Mouse (Mus musculus): ENCODE results near the gene Nutm1. TPM values are rescaled to one million over a fixed set of nuclear protein-coding genes. Genes with fewer than 3 reads are reported as not detected.
"Not testable (repeated sequence)": the region's sequence is repeated elsewhere in the genome, so short reads cannot be mapped to it uniquely, and the experiment has no call there.

The Nutm1 gene
- not detected in 2 replicates for polyA plus RNA-seq (2012; rRNA removed)

DNA sequence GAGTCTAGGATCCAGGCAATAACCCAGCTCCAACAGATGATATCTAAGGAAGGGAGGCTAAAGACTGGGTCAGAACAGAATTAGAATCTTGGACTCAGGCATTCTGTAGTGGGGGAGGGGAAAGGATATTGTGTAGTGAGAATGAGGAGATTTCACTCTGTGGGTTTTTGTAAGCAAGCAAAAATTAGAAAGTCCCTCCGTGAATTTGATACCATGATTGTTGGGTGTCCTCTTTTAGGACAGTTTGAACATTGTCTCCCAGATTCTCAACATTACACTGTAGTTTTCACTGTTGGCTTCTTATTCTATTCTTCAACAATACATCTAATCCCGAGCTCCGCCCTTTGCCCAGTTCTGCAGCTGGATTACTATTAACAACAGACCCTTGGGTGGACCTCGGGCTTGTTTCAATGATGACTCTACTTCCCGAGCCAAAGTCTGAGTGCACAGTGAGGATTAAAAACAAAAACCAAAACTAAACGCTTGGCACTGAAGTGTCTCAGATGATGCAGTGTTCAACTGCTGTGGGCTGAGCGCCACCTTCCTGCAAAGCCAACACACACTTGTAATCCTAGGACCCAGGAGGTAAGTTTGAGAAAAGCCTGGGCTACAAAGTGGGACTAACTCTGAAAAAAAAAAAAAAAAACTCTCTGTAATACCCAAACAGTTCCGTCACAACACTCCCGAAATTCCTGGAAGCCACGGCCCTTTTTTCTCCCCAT lies at the start of gene Nutm1:
Gene Nutm1 (minus strand): TSS at position 51 of the 722 bp plus-strand sequence.
- no peaks in the 10 kb centered on the region; the same call in 1 of the 2 replicates for H3K4me1 ChIP-seq (ENCODE audit: control insufficient read depth, insufficient read depth, low read length)
- DNase-seq, result no peak
- TF ChIP-seq POLR2A (IDR thresholded peaks at IDR 0.05; ENCODE audit: borderline replicate concordance, insufficient read depth, low read length) (no peak), CTCF (IDR thresholded peaks at IDR 0.05; ENCODE audit: borderline replicate concordance, insufficient read depth, low read depth, low read length) (no peak)
- no peak within 1 kb of the TSS for H3K4me3 ChIP-seq (replicated peaks; ENCODE audit: insufficient read depth, low read depth, low read length)
- 63% methylated on average over 10 of the region's 10 CpGs for WGBS
- no peak within 1 kb of the TSS for H3K27ac ChIP-seq (ENCODE audit: insufficient read depth, low read length)
- no peaks in the 10 kb centered on the region for H3K27me3 ChIP-seq (ENCODE audit: control insufficient read depth, insufficient read depth, low read length)

DNA sequence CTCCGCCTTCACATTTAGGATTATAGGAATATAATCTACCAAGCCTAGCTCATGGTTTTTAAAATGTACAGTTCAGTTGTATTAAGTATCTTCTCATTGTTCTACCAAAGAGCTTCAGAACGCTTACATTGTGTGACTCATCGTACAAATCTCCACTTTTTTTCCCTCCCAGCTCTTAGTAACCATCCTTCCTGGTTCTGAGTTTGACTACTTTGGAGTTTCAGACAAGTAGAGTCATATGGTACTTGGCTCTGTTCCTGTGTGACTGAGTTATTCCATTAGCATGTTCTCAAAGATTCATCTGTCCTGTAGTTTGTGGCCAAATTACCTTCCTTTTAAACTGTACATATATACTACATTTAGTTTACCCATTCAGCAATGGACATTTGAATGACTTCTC lies 49.6 kb upstream of the Nutm1 start:
- TF ChIP-seq POLR2A (IDR thresholded peaks at IDR 0.05; ENCODE audit: borderline replicate concordance, insufficient read depth, low read length), result no peak
- no peak for TF ChIP-seq CTCF (IDR thresholded peaks at IDR 0.05; ENCODE audit: borderline replicate concordance, insufficient read depth, low read depth, low read length)
- H3K27me3 ChIP-seq (ENCODE audit: control insufficient read depth, insufficient read depth, low read length), result no peaks in the 10 kb centered on the region
- DNase-seq, result no peak
- H3K27ac ChIP-seq (ENCODE audit: insufficient read depth, low read length), result no peak overlapping the region
- 86% methylated on average over 3 of the region's 3 CpGs for WGBS
- H3K4me3 ChIP-seq (replicated peaks; ENCODE audit: insufficient read depth, low read depth, low read length), result no peak overlapping the region
- peaks cover 6% of the 10 kb centered on the region; the same call in 1 of the 2 replicates for H3K4me1 ChIP-seq (ENCODE audit: control insufficient read depth, insufficient read depth, low read length)

DNA sequence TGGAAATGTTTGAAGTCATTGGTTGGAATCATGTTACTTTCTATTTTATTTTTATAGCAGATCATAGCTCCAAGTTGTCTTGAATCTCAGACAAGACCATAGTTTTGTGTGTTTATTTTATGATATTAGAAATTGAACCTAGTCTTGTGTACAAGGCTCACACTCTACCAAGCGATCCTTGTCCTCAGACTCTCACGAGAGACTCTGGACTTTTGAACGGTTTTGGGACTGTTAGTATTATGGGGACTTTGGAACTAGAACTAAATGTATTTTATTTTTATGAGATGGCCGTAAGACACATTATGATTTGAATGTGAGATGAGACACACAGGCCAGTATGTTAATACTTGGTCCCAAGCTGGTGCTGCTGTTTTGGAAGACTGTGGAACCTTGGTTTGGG lies 39.1 kb upstream of the Nutm1 start:
- no peak for DNase-seq
- Histone ChIP-seq H3K4me1 (ENCODE audit: control insufficient read depth, insufficient read depth, low read length) (peaks cover 6% of the 10 kb centered on the region; the same call in 1 of the 2 replicates), H3K27me3 (ENCODE audit: control insufficient read depth, insufficient read depth, low read length) (no peaks in the 10 kb centered on the region), H3K27ac (ENCODE audit: insufficient read depth, low read length) (no peak overlapping the region), H3K4me3 (replicated peaks; ENCODE audit: insufficient read depth, low read depth, low read length) (no peak overlapping the region)
- TF ChIP-seq CTCF (IDR thresholded peaks at IDR 0.05; ENCODE audit: borderline replicate concordance, insufficient read depth, low read depth, low read length), result no peak
- no peak for TF ChIP-seq POLR2A (IDR thresholded peaks at IDR 0.05; ENCODE audit: borderline replicate concordance, insufficient read depth, low read length)
- WGBS, result 97% methylated on average over 4 of the region's 4 CpGs

DNA sequence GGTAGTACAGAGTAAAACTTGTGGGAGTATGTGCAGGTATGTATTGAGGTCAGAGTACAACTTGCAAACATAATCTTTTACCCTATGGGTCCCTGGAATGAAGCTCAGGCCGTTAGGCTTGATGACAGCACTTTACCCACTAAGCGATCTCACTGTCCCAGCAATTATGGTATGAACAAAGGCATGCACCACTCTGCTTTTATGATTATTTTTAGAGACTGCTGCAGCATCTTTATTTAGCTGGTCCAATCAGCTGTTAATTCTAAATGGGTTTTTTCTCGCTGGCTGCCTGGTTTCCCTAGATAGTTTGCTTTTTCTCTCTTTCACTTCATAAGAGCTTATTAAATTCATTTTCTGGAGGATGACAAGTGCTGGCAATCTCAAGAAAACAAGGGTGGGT lies 37.1 kb upstream of the Nutm1 start:
- Histone ChIP-seq H3K4me3 (replicated peaks; ENCODE audit: insufficient read depth, low read depth, low read length) (no peak overlapping the region), H3K27me3 (ENCODE audit: control insufficient read depth, insufficient read depth, low read length) (no peaks in the 10 kb centered on the region), H3K27ac (ENCODE audit: insufficient read depth, low read length) (no peak overlapping the region), H3K4me1 (ENCODE audit: control insufficient read depth, insufficient read depth, low read length) (peaks cover 9% of the 10 kb centered on the region; the same call in 1 of the 2 replicates)
- WGBS, result 81% methylated on average over 3 of the region's 3 CpGs
- DNase-seq, result no peak
- no peak for TF ChIP-seq POLR2A (IDR thresholded peaks at IDR 0.05; ENCODE audit: borderline replicate concordance, insufficient read depth, low read length)
- no peak for TF ChIP-seq CTCF (IDR thresholded peaks at IDR 0.05; ENCODE audit: borderline replicate concordance, insufficient read depth, low read depth, low read length)

DNA sequence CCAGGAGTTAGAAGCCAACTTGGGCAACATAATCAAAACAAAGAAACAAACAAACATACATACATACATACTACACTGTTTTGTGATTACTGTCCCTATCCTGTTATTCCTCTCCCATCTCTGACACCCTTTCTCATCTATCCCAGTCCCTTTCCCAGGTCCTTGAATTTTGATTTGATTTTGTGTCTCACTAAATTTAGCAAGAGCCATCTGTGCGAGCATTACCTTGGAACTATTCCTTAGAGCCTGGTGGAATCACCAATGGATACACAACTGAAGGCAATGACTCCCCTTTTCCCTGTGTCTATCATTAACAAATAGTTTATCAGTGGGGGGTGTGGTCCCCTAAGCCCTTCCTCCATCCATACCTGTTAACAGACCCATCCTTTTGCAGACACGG lies 33.7 kb upstream of the Nutm1 start:
- Histone ChIP-seq H3K27me3 (ENCODE audit: control insufficient read depth, insufficient read depth, low read length) (no peaks in the 10 kb centered on the region), H3K4me1 (ENCODE audit: control insufficient read depth, insufficient read depth, low read length) (peaks cover 9% of the 10 kb centered on the region; the same call in 1 of the 2 replicates), H3K27ac (ENCODE audit: insufficient read depth, low read length) (no peak overlapping the region), H3K4me3 (replicated peaks; ENCODE audit: insufficient read depth, low read depth, low read length) (no peak overlapping the region)
- WGBS, result 42% methylated on average over 2 of the region's 2 CpGs
- DNase-seq, result peak in 1 of 2 experiments; percentile 57
- no peak for TF ChIP-seq POLR2A (IDR thresholded peaks at IDR 0.05; ENCODE audit: borderline replicate concordance, insufficient read depth, low read length)
- no peak for TF ChIP-seq CTCF (IDR thresholded peaks at IDR 0.05; ENCODE audit: borderline replicate concordance, insufficient read depth, low read depth, low read length)

DNA sequence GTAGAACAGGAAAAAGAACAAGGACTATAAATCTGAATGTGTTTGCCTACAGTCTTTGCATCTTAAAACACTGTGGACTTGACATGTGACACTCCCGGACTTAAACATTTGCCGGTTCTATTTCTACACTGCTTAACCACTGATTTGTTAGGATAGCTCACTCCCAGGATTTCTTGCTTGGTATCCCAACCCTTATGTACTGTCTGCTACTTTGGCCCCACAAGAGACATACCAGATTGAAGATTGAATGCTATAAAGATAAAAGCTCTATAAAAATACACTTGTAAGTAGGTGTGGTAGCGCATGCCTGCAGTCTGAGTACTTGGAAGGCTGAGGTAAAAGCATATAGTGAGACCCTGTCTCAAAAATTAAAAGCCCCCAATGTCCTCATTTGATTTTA lies 30.4 kb upstream of the Nutm1 start:
- peaks cover 9% of the 10 kb centered on the region; the same call in 1 of the 2 replicates for H3K4me1 ChIP-seq (ENCODE audit: control insufficient read depth, insufficient read depth, low read length)
- 97% methylated on average over 3 of the region's 3 CpGs for WGBS
- H3K27ac ChIP-seq (ENCODE audit: insufficient read depth, low read length), result no peak overlapping the region
- H3K27me3 ChIP-seq (ENCODE audit: control insufficient read depth, insufficient read depth, low read length), result no peaks in the 10 kb centered on the region
- TF ChIP-seq POLR2A (IDR thresholded peaks at IDR 0.05; ENCODE audit: borderline replicate concordance, insufficient read depth, low read length) (no peak), CTCF (IDR thresholded peaks at IDR 0.05; ENCODE audit: borderline replicate concordance, insufficient read depth, low read depth, low read length) (no peak)
- H3K4me3 ChIP-seq (replicated peaks; ENCODE audit: insufficient read depth, low read depth, low read length), result no peak overlapping the region
- DNase-seq, result no peak

DNA sequence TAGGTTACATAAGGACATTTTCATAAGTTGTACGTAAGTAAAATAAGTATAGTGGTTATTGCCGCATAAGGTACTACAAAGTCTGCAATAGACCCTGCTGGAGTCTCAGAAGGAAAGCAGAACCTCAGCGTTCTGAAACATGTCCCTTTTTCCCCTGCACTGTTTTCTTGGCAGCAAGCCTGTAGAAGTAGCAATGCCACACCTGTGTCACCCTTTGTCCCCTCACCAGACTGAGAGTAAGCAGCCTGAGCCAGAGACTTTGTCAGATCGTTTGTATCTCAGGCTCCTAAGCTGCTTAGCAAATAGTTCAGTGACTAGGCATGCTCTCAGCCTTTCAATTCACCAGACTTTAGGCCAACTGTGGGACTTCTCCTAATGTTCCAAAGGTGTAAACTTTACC lies 28.0 kb upstream of the Nutm1 start:
- H3K27me3 ChIP-seq (ENCODE audit: control insufficient read depth, insufficient read depth, low read length), result no peaks in the 10 kb centered on the region
- H3K4me3 ChIP-seq (replicated peaks; ENCODE audit: insufficient read depth, low read depth, low read length), result no peak overlapping the region
- no peak overlapping the region for H3K27ac ChIP-seq (ENCODE audit: insufficient read depth, low read length)
- H3K4me1 ChIP-seq (ENCODE audit: control insufficient read depth, insufficient read depth, low read length), result peaks cover 4% of the 10 kb centered on the region; the same call in 1 of the 2 replicates
- TF ChIP-seq CTCF (IDR thresholded peaks at IDR 0.05; ENCODE audit: borderline replicate concordance, insufficient read depth, low read depth, low read length) (no peak), POLR2A (IDR thresholded peaks at IDR 0.05; ENCODE audit: borderline replicate concordance, insufficient read depth, low read length) (no peak)
- DNase-seq, result no peak
- WGBS, result 52% methylated on average over 4 of the region's 4 CpGs

DNA sequence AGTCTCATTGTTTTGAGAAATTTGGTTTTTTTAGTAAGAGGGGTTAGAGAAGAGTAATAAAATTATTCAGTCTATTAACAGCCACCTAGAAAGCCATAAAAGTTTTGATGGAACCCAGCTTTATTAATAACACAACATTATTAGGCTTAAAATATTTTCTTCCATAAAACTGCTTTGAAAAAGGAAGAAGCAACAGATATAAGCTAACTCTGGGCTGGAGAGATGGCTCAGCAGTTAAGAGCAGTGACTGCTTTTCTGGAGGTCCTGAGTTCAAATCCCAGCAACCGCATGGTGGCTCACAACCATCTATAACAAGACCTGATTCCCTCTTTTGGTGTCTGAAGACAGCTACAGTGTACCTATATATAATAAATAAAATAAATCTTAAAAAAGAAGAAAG lies 27.0 kb upstream of the Nutm1 start:
- H3K4me1 ChIP-seq (ENCODE audit: control insufficient read depth, insufficient read depth, low read length); H3K27ac ChIP-seq (ENCODE audit: insufficient read depth, low read length); H3K27me3 ChIP-seq (ENCODE audit: control insufficient read depth, insufficient read depth, low read length); H3K4me3 ChIP-seq (replicated peaks; ENCODE audit: insufficient read depth, low read depth, low read length); DNase-seq: not testable (repeated sequence)
- WGBS, result 97% methylated on average over 1 of the region's 1 CpGs

Data from cerebellum, adult 2 months (tissue).